8 mouse cellular contexts compared by ENCODE assay signal in the genomic region with DNA sequence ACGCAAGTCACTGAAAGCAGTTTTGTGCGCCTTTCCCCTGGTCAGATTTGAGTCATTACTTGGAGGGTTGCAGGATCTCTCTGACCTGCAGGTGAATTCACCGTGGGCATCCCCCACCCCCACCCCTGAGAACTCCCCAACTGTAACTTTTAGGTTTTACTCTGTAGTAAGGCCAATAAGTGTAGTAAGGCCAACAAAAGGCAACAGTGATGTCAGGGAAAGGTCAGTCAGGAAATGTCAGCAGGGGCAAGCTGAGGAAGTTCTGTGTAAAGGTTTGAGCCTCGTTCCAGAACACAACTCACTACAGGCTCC. TPM values are rescaled to one million over a fixed set of nuclear protein-coding genes. Genes with fewer than 3 reads are reported as not detected.
DNase-seq lines count a peak whose midpoint lies in the region; ATAC-seq and TF ChIP-seq lines count a peak whose summit lies in the region.

No protein-coding gene starts in this region.

- H3K4me3 ChIP-seq in kidney, embryonic 14.5 days (ENCODE audit: low read length): peak overlapping the region; percentile 97
- H3K4me3 ChIP-seq in cortical plate, adult 2 months (ENCODE audit: insufficient read depth, low read length): peak overlapping the region; percentile 69
- peak overlapping the region; percentile 96 for H3K4me3 ChIP-seq in hindbrain, postnatal 0 days (ENCODE audit: low read length)
- H3K4me3 ChIP-seq in midbrain, embryonic 16.5 days (ENCODE audit: low read depth, low read length): peak overlapping the region; percentile 69

- H3K4me1 ChIP-seq in kidney, embryonic 14.5 days (ENCODE audit: control insufficient read depth, insufficient read depth, low read length): no peaks in the 10 kb centered on the region
- peaks cover 7% of the 10 kb centered on the region for H3K4me1 ChIP-seq in cortical plate, adult 2 months (ENCODE audit: control insufficient read depth, insufficient read depth, low read length)
- peaks cover 11% of the 10 kb centered on the region; the same call in 1 of the 2 replicates for H3K4me1 ChIP-seq in hindbrain, postnatal 0 days (ENCODE audit: insufficient read depth, low read length)
- H3K4me1 ChIP-seq in midbrain, embryonic 16.5 days (ENCODE audit: control insufficient read depth, insufficient read depth, low read length): peaks cover 14% of the 10 kb centered on the region

- 9% methylated on average over 4 of the region's 4 CpGs for WGBS in kidney, embryonic 14.5 days
- WGBS in hindbrain, postnatal 0 days: 8% methylated on average over 4 of the region's 4 CpGs
- 21% methylated on average over 4 of the region's 4 CpGs for WGBS in midbrain, embryonic 16.5 days

- peaks cover 3% of the 10 kb centered on the region; the same call in 1 of the 2 replicates for H3K36me3 ChIP-seq in kidney, embryonic 14.5 days (ENCODE audit: control insufficient read depth, insufficient read depth, low read length)
- H3K36me3 ChIP-seq in hindbrain, postnatal 0 days (ENCODE audit: insufficient read depth, low read length): no peaks in the 10 kb centered on the region
- H3K36me3 ChIP-seq in midbrain, embryonic 16.5 days (ENCODE audit: control insufficient read depth, insufficient read depth, low read length): no peaks in the 10 kb centered on the region

- H3K4me2 ChIP-seq in kidney, embryonic 14.5 days (replicated peaks; ENCODE audit: low read depth, low read length): peak overlapping the region; percentile 97
- H3K4me2 ChIP-seq in hindbrain, postnatal 0 days (ENCODE audit: low read depth, low read length): peak overlapping the region; percentile 95
- H3K4me2 ChIP-seq in midbrain, embryonic 16.5 days (ENCODE audit: low read length): peak overlapping the region; percentile 81

- no peak for TF ChIP-seq CTCF in cortical plate, adult 2 months (IDR thresholded peaks at IDR 0.05; ENCODE audit: extremely low read depth, insufficient read depth, low read length)
- TF ChIP-seq CTCF in hindbrain, postnatal 0 days (IDR thresholded peaks at IDR 0.05; ENCODE audit: low read depth): no peak

- no peak for ATAC-seq in kidney, embryonic 14.5 days (ENCODE audit: low FRiP score, low TSS enrichment)
- no peak for ATAC-seq in hindbrain, postnatal 0 days
- no peak for ATAC-seq in midbrain, embryonic 16.5 days

- no peak for DNase-seq in kidney, postnatal 25 days
- no peak for DNase-seq in hindbrain, postnatal 0 days (ENCODE audit: low spot score)
- DNase-seq in layer of hippocampus, postnatal 14 days (ENCODE audit: low spot score in 2 of 2): no peak
- DNase-seq in gastrocnemius, postnatal 25 days: no peak
- no peak for DNase-seq in right cerebral cortex, adult 18-20 months

- H3K27me3 ChIP-seq in kidney, embryonic 14.5 days (ENCODE audit: control insufficient read depth, insufficient read depth, low read length): no peaks in the 10 kb centered on the region
- H3K27me3 ChIP-seq in hindbrain, postnatal 0 days (ENCODE audit: insufficient read depth, low read length): no peaks in the 10 kb centered on the region
- H3K27me3 ChIP-seq in midbrain, embryonic 16.5 days (ENCODE audit: control insufficient read depth, insufficient read depth, low read depth, low read length): no peaks in the 10 kb centered on the region

- no peak overlapping the region for H3K27ac ChIP-seq in kidney, embryonic 14.5 days (ENCODE audit: low read depth, low read length)
- H3K27ac ChIP-seq in cortical plate, adult 2 months (ENCODE audit: insufficient read depth, low read length): 0 out of 2 replicates have a peak overlapping the region, but pooled peaks have one; percentile 15
- H3K27ac ChIP-seq in hindbrain, postnatal 0 days: peak overlapping the region; percentile 23; the same call in 1 of the 2 replicates
- no peak overlapping the region for H3K27ac ChIP-seq in midbrain, embryonic 16.5 days (ENCODE audit: low read length)

- peak overlapping the region; percentile 86; the same call in 1 of the 2 replicates for H3K9ac ChIP-seq in kidney, embryonic 14.5 days (ENCODE audit: low read depth, low read length)
- H3K9ac ChIP-seq in hindbrain, postnatal 0 days (replicated peaks; ENCODE audit: low read length): peak overlapping the region; percentile 91
- peak overlapping the region; percentile 90 for H3K9ac ChIP-seq in midbrain, embryonic 16.5 days (ENCODE audit: low read depth, low read length)

- H3K9me3 ChIP-seq in kidney, embryonic 14.5 days (ENCODE audit: control insufficient read depth, low read length): no peaks in the 10 kb centered on the region
- no peaks in the 10 kb centered on the region for H3K9me3 ChIP-seq in hindbrain, postnatal 0 days (ENCODE audit: low read length)
- no peaks in the 10 kb centered on the region for H3K9me3 ChIP-seq in midbrain, embryonic 16.5 days (replicated peaks; ENCODE audit: control insufficient read depth, low read length, poor library complexity, severe bottlenecking)

- TF ChIP-seq POLR2A in cortical plate, adult 2 months (IDR thresholded peaks at IDR 0.05; ENCODE audit: extremely low read depth, insufficient read depth, low read length): no peak

RNA-seq across cellular contexts. Expression of a gene that starts 1.1 kb away (rescaled TPM):
- 8.9 and 13.8 TPM in 2 replicates for polyA plus RNA-seq in kidney, embryonic 14.5 days (2014; fragmentation: Nextera tagmentation; extraction: Ambion mirVana)
- 40.2 and 40.6 TPM in 2 replicates for polyA plus RNA-seq in cortical plate, adult 2 months (2012; rRNA removed)
- total RNA-seq in hindbrain, postnatal 0 days (2014; rRNA removed): 40.7 and 47.3 TPM in 2 replicates
- polyA plus RNA-seq in hindbrain, postnatal 0 days (2015; fragmentation: Nextera tagmentation; extraction: Ambion mirVana): 18.3 and 20.8 TPM in 2 replicates
- 20.4 and 20.8 TPM in 2 replicates for polyA plus RNA-seq in midbrain, embryonic 16.5 days (2015; fragmentation: Nextera tagmentation; extraction: Ambion mirVana)
- total RNA-seq in layer of hippocampus, postnatal 14 days (2021): 10 to 100 TPM; 35.0 to 37.5 TPM
- 10 to 100 TPM; 14.3 to 15.4 TPM for total RNA-seq in gastrocnemius, postnatal 25 days (2021)

RNA-seq across cellular contexts. Expression of a gene that starts 22.8 kb away (rescaled TPM):
- polyA plus RNA-seq in kidney, embryonic 14.5 days (2014; fragmentation: Nextera tagmentation; extraction: Ambion mirVana): 47.1 and 53.0 TPM in 2 replicates
- polyA plus RNA-seq in cortical plate, adult 2 months (2012; rRNA removed): 1.5 and 2.4 TPM in 2 replicates
- 4.3 and 4.7 TPM in 2 replicates for total RNA-seq in hindbrain, postnatal 0 days (2014; rRNA removed)
- 8.4 and 9.8 TPM in 2 replicates for polyA plus RNA-seq in hindbrain, postnatal 0 days (2015; fragmentation: Nextera tagmentation; extraction: Ambion mirVana)
- polyA plus RNA-seq in midbrain, embryonic 16.5 days (2015; fragmentation: Nextera tagmentation; extraction: Ambion mirVana): 6.4 and 6.9 TPM in 2 replicates
- 1 to 10 TPM; 1.5 to 2.4 TPM for total RNA-seq in layer of hippocampus, postnatal 14 days (2021)
- total RNA-seq in gastrocnemius, postnatal 25 days (2021): under 1 TPM; 0.51 to 0.62 TPM

RNA-seq across cellular contexts. Expression of a gene that starts 23.1 kb away (rescaled TPM):
- 80.2 and 111 TPM in 2 replicates for polyA plus RNA-seq in kidney, embryonic 14.5 days (2014; fragmentation: Nextera tagmentation; extraction: Ambion mirVana)
- 19.6 and 21.6 TPM in 2 replicates for polyA plus RNA-seq in cortical plate, adult 2 months (2012; rRNA removed)
- total RNA-seq in hindbrain, postnatal 0 days (2014; rRNA removed): 12.6 and 16.8 TPM in 2 replicates
- polyA plus RNA-seq in hindbrain, postnatal 0 days (2015; fragmentation: Nextera tagmentation; extraction: Ambion mirVana): 36.3 TPM in 2 replicates
- polyA plus RNA-seq in midbrain, embryonic 16.5 days (2015; fragmentation: Nextera tagmentation; extraction: Ambion mirVana): 25.7 and 27.3 TPM in 2 replicates
- total RNA-seq in layer of hippocampus, postnatal 14 days (2021): 10 to 100 TPM; 12.2 to 12.6 TPM
- total RNA-seq in gastrocnemius, postnatal 25 days (2021): 10 to 100 TPM; 26.1 to 34.2 TPM

RNA-seq across cellular contexts. Expression of a gene that starts 34.4 kb away (rescaled TPM):
- polyA plus RNA-seq in kidney, embryonic 14.5 days (2014; fragmentation: Nextera tagmentation; extraction: Ambion mirVana): 2.5 and 2.7 TPM in 2 replicates
- 7.2 and 7.3 TPM in 2 replicates for polyA plus RNA-seq in cortical plate, adult 2 months (2012; rRNA removed)
- 5.2 and 7.0 TPM in 2 replicates for total RNA-seq in hindbrain, postnatal 0 days (2014; rRNA removed)
- 5.7 and 5.8 TPM in 2 replicates for polyA plus RNA-seq in hindbrain, postnatal 0 days (2015; fragmentation: Nextera tagmentation; extraction: Ambion mirVana)
- polyA plus RNA-seq in midbrain, embryonic 16.5 days (2015; fragmentation: Nextera tagmentation; extraction: Ambion mirVana): 9.6 and 11.3 TPM in 2 replicates
- total RNA-seq in layer of hippocampus, postnatal 14 days (2021): 1 to 10 TPM; 9.5 to 9.7 TPM
- total RNA-seq in gastrocnemius, postnatal 25 days (2021): under 1 TPM; 0.15 to 0.29 TPM

RNA-seq across cellular contexts. Expression of a gene that starts 49.0 kb away (rescaled TPM):
- 182 and 198 TPM in 2 replicates for polyA plus RNA-seq in kidney, embryonic 14.5 days (2014; fragmentation: Nextera tagmentation; extraction: Ambion mirVana)
- 77.6 and 84.2 TPM in 2 replicates for polyA plus RNA-seq in cortical plate, adult 2 months (2012; rRNA removed)
- 41.0 and 44.6 TPM in 2 replicates for total RNA-seq in hindbrain, postnatal 0 days (2014; rRNA removed)
- 128 and 131 TPM in 2 replicates for polyA plus RNA-seq in hindbrain, postnatal 0 days (2015; fragmentation: Nextera tagmentation; extraction: Ambion mirVana)
- polyA plus RNA-seq in midbrain, embryonic 16.5 days (2015; fragmentation: Nextera tagmentation; extraction: Ambion mirVana): 74.3 and 80.2 TPM in 2 replicates
- total RNA-seq in layer of hippocampus, postnatal 14 days (2021): 10 to 100 TPM; 49.1 to 55.1 TPM
- 10 to 100 TPM; 37.9 to 41.2 TPM for total RNA-seq in gastrocnemius, postnatal 25 days (2021)

Comparison
In these comparisons a context has a peak if more than half of its experiments do, and no peak if none do; other contexts are left out.
1. H3K27ac ChIP-seq: peak in cortical plate, adult 2 months (single experiment) and hindbrain, postnatal 0 days (single experiment); none in kidney, embryonic 14.5 days (single experiment) and midbrain, embryonic 16.5 days (single experiment).
2. Peak in every context shown above with its lines, with median percentiles within 50 percentile points of each other: H3K4me2 ChIP-seq, H3K4me3 ChIP-seq and H3K9ac ChIP-seq.